Mouse (Mus musculus): Measurements from ENCODE around the gene Ap1m1. TPM values are rescaled to one million over a fixed set of nuclear protein-coding genes. Genes with fewer than 3 reads are reported as not detected.

Ap1m1 gene
- 135 TPM for total RNA-seq (2023)

DNA sequence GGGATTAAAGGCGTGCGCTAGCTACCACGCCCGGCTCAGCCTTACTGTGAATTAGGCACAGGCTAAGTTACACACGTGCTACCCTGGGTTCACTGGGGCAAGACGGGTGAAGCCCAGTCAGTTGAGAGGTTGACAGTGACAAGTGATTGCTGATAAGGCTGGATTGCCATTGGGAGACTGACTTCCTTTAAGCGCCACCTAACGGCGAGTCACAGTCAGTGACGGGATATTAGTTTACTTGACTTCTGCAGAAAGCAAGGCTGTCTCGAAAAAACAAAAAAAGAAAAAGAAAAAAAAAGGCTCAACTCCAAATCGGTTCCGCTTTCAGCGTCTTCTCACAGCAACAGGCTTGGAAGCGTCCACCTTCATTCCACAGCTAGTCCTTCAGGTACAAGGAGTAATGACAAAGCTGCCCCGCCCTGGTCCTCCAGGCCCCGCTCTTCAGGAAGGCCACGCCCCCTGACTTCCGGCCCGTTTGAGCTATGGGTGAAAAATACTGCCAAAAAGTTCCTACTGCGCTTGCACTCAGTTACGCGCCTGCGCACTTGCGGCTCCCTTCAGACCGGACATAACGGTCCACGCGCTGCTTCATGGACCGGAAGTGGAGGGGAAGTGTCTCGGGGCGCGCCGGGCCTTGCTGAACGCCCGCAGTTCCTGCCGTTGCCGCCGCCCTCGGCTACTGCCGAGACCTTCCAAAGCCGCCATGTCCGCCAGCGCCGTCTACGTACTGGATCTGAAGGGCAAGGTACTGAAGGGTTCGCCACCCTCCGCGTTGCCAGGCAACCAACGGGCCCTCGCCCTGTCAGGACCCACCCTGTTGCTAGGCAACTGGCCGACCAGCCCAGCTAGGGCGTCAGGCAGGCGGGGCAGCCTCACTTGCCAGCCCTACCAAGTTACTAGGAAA lies at the start of gene Ap1m1:
Gene Ap1m1, plus strand, starts transcription at position 520 of the 904 bp plus-strand sequence.

DNA sequence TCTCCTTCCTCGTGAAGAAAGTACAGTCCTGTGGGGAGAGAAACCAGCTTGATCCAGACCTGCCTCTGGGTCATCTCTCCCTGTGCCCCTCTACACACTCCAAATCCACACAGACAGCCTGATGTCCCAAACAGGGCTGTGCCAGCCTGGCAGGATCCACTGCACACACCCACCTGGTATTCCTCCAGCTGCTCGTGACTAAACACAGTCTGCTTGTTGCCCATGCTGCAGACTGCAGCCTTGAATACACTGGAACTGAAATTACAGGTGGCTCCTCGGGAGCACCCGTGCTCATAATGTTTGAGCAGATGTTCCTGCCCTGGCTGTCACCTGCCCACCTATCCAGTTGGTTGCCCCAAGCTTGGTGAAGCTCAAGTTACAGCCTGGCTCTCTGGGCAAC lies 27.1 kb upstream of the Ap1m1 start, which contains the start of gene Cib3:
Gene Cib3, minus strand, starts transcription at position 87 of the 400 bp plus-strand sequence.

DNA sequence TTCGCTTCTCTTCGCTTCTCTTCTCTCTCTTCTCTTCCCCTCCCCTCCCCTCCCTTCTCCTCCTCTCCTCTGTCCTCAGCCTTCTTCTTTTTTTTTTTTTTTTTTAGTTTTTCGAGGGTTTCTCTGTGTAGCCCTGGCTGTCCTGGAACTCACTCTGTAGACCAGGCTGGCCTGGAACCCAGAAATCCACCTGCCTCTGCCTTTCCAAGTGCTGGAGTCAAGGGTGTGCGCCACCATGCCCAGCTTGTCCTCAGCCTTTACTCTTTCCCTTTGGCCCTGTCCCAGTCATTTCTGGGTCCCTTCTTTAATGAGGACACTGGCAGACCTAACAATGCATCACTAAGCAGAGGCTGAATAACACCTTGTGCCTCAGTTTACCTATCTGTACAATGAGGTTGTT lies 26.3 kb upstream of the Ap1m1 start, which contains the start of gene Gm11034:
Gene Gm11034, minus strand, starts transcription at position 101 of the 400 bp plus-strand sequence.

DNA sequence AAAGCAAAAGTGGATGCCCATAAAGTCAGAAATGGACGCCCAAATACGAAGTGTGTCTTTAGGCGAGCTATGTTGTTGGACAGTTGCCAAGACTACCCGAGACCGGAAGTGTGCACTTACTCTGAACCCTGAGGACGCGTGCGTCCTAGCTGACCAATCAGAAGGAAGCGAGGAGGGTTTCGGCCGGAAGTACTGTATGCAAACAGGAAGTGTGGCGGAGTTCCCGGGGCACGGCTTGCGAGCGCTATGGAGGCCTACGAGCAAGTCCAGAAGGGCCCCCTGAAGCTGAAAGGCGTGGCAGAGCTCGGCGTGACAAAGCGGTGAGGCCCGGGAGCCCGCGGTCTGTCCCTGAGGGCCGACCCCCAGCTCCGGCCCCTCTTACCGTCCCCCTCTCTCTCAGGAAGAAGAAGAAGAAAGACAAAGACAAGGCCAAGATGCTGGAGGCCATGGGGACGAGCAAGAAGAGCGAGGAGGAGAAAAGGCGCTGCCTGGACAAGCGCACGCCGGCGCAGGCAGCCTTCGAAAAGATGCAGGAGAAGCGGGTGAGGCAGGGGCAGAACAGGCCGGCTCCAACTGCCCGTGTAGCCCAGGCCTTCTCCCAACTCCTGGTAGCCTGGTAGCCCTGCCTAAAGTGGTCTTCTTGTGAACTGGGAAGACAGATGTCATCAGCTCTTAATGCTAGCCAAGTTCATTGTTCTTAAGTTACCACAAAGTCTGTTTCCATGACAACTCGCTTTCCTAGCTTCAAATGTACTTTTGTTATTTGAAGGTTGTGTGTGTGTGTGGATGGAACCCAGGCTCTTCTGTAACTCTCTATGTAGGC lies 20.1 kb upstream of the Ap1m1 start, which contains the start of gene Fam32a:
Gene Fam32a, plus strand, starts transcription at position 190 of the 823 bp plus-strand sequence.

DNA sequence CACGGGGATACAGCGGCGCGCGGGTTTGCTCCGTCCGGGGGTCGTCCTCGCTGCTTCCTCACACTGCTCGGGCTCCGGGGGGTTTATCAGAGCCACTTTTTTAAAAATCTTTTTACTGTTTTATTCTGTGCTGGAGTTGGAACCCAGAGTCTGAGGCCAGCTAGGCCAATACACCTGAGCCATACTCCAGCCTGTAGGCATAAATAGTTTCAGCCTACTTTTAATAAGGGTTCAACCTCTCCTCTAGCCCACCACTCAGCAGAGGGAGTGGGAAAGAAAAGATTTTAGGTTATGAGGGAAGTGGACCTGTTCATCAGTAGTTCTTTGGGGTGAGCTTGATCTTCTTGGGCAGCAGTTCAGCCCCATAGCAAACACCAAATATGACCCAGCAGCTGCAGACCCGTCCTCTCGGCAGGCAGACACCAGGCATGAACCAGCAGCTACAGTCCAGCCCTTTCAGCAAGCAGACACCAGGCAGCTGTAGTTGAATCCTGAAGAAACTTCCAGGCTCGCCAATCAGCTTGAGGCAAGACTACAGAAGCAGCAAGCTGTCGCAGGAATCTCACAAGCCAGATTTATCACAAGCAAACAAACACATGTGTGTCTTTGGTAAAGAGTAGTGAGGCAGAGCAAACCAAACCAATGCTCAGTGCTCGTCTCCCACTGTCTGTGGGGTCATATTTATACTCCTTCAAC lies 65.5 kb downstream of the Ap1m1 start, which contains the start of gene Gm10282:
Gene Gm10282, minus strand, starts transcription at position 51 of the 696 bp plus-strand sequence.

Other genes with a start within 250 kb of the Ap1m1 start
- 11.6 TPM for gene Cyp4f18, start 230.4 kb upstream of the Ap1m1 start, total RNA-seq (2023)
- gene Olfr372, start 198.8 kb upstream of the Ap1m1 start, total RNA-seq (2023) = not detected
- gene Olfr373, start 156.8 kb upstream of the Ap1m1 start, total RNA-seq (2023) = not detected
- gene Olfr374, start 133.0 kb upstream of the Ap1m1 start, total RNA-seq (2023) = not detected
- 130 TPM for gene Tpm4, start 105.0 kb upstream of the Ap1m1 start, total RNA-seq (2023)
- gene Rab8a, start 78.8 kb upstream of the Ap1m1 start, total RNA-seq (2023) = 162 TPM
- gene Hsh2d, start 50.4 kb upstream of the Ap1m1 start, total RNA-seq (2023) = 20.4 TPM
- not detected for gene Cib3, start 27.2 kb upstream of the Ap1m1 start, total RNA-seq (2023)
- not detected for gene Gm11034, start 26.4 kb upstream of the Ap1m1 start, total RNA-seq (2023)
- 57.5 TPM for gene Fam32a, start 20.3 kb upstream of the Ap1m1 start, total RNA-seq (2023)
- gene Gm10282, start 65.2 kb downstream of the Ap1m1 start, total RNA-seq (2023) = 13.7 TPM
- gene Klf2, start 79.0 kb downstream of the Ap1m1 start, total RNA-seq (2023) = 3,950 TPM
- 101 TPM for gene Eps15l1, start 181.4 kb downstream of the Ap1m1 start, total RNA-seq (2023)
- gene Calr3, start 203.9 kb downstream of the Ap1m1 start, total RNA-seq (2023) = 0.77 TPM
- 3.4 TPM for gene 1700030K09Rik, start 203.9 kb downstream of the Ap1m1 start, total RNA-seq (2023)
- 103 TPM for gene Cherp, start 235.2 kb downstream of the Ap1m1 start, total RNA-seq (2023)